Mouse (Mus musculus) hindlimb bud, embryonic 11.5 days (tissue): ENCODE data around the gene Syn3.

Experiments
- DNase-seq: peaks from one replicate; pipeline ENCODE4 v3.0.0-alpha.2; 2012; ENCODE audit warnings: low read depth, low spot score; ENCODE audit errors: extremely low spot score

The Syn3 gene

GRCm38 (mm10) chr10:86340991-86341527, 157.6 kb downstream of the Syn3 start:
- no peak for DNase-seq

- no peak for DNase-seq
These were observed 158.3 kb downstream of the Syn3 start for GRCm38 (mm10) chr10:86340421-86340820.

GRCm38 (mm10) chr10:86339649-86340379, 158.9 kb downstream of the Syn3 start:
- DNase-seq = no peak

GRCm38 (mm10) chr10:86339121-86339520, 159.6 kb downstream of the Syn3 start:
- DNase-seq = no peak

- no peak for DNase-seq
These were observed 160.5 kb downstream of the Syn3 start for GRCm38 (mm10) chr10:86338121-86338715.

GRCm38 (mm10) chr10:86337239-86337638, 161.5 kb downstream of the Syn3 start:
- DNase-seq = no peak

- DNase-seq = no peak
These were observed 162.2 kb downstream of the Syn3 start for GRCm38 (mm10) chr10:86336506-86336905.

- DNase-seq = no peak
These were observed 164.1 kb downstream of the Syn3 start for GRCm38 (mm10) chr10:86334581-86334980.

- no peak for DNase-seq
These were observed 165.8 kb downstream of the Syn3 start for GRCm38 (mm10) chr10:86332942-86333341.

- DNase-seq = no peak
These were observed 166.9 kb downstream of the Syn3 start for GRCm38 (mm10) chr10:86331681-86332281.

GRCm38 (mm10) chr10:86330993-86331680, 167.6 kb downstream of the Syn3 start:
- no peak for DNase-seq

- DNase-seq = no peak
These were observed 169.3 kb downstream of the Syn3 start for GRCm38 (mm10) chr10:86329241-86329882.

- no peak for DNase-seq
These were observed 170.0 kb downstream of the Syn3 start for GRCm38 (mm10) chr10:86328691-86329090.

- DNase-seq = no peak
These were observed 170.6 kb downstream of the Syn3 start for GRCm38 (mm10) chr10:86328143-86328542.

- DNase-seq = no peak
These were observed 173.4 kb downstream of the Syn3 start for GRCm38 (mm10) chr10:86325272-86325671.

- no peak for DNase-seq
These were observed 175.3 kb downstream of the Syn3 start for GRCm38 (mm10) chr10:86323275-86323994.

- no peak for DNase-seq
These were observed 176.7 kb downstream of the Syn3 start for GRCm38 (mm10) chr10:86322006-86322405.

- DNase-seq = no peak
These were observed 177.5 kb downstream of the Syn3 start for GRCm38 (mm10) chr10:86321194-86321593.

GRCm38 (mm10) chr10:86320204-86320603, 178.5 kb downstream of the Syn3 start:
- no peak for DNase-seq

- no peak for DNase-seq
These were observed 179.2 kb downstream of the Syn3 start for GRCm38 (mm10) chr10:86319526-86319925.
